Mouse (Mus musculus) erythroblast, embryonic 14.5 days (primary cell): ENCODE data around the gene Napa.

Source experiments
- GATA1 ChIP-seq: IDR thresholded peaks from 2 replicates; pipeline ENCODE4 v1.6.1; 2012; ENCODE audit warnings: low read length, inconsistent platforms, mixed read lengths
- TAL1 ChIP-seq: IDR thresholded peaks from 3 replicates; pipeline ENCODE4 v1.6.1; 2012; ENCODE audit warnings: low read length, inconsistent platforms, mixed read lengths

- TF ChIP-seq TAL1 (no peak), GATA1 (no peak)
Measured at GRCm38 (mm10) chr7:16153522-16153921, 55.3 kb downstream of the Napa start.
